Mouse (Mus musculus): ENCODE measurements around the gene Cdkn1a.

DNA sequence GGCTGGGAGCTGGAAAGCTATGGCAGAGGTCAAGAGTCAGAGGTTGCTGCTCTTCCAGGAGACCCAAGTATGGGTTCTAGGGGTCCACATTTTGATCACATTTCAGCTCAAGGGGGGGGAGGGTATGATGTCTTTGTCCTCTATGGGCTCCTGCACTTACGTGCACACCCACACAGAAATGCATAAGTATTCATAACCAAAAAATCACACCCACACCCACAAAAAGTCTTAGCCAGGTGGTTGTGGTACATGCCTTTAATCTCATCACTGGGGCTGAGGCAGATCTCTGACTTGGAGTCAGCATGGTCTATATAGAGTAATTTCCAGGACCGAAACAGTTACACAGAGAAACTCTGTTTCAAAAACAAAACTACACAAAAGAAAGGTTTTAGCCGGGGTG, 24.8 kb upstream of the Cdkn1a start:
- no peak for TF ChIP-seq CTCF (IDR thresholded peaks at IDR 0.05; ENCODE audit: borderline replicate concordance, control insufficient read depth, extremely low read depth, insufficient read depth, low read length, poor library complexity)
- TF ChIP-seq POLR2A (IDR thresholded peaks at IDR 0.05; ENCODE audit: control insufficient read depth, extremely low read depth, insufficient read depth, low read length, poor library complexity) = no peak
